Mouse (Mus musculus): ENCODE results near the gene Psme1.

Gene Psme1

GRCm38 (mm10) chr14:55598521-55599390 is 20.8 kb downstream of the Psme1 start:
- no peak for DNase-seq (ENCODE audit: low spot score)

GRCm38 (mm10) chr14:55603271-55603632 is 25.3 kb downstream of the Psme1 start, which contains the start of gene Irf9:
Gene Irf9, plus strand, starts transcription at chr14:55603571.
- no peak for DNase-seq (ENCODE audit: low spot score)

DNA sequence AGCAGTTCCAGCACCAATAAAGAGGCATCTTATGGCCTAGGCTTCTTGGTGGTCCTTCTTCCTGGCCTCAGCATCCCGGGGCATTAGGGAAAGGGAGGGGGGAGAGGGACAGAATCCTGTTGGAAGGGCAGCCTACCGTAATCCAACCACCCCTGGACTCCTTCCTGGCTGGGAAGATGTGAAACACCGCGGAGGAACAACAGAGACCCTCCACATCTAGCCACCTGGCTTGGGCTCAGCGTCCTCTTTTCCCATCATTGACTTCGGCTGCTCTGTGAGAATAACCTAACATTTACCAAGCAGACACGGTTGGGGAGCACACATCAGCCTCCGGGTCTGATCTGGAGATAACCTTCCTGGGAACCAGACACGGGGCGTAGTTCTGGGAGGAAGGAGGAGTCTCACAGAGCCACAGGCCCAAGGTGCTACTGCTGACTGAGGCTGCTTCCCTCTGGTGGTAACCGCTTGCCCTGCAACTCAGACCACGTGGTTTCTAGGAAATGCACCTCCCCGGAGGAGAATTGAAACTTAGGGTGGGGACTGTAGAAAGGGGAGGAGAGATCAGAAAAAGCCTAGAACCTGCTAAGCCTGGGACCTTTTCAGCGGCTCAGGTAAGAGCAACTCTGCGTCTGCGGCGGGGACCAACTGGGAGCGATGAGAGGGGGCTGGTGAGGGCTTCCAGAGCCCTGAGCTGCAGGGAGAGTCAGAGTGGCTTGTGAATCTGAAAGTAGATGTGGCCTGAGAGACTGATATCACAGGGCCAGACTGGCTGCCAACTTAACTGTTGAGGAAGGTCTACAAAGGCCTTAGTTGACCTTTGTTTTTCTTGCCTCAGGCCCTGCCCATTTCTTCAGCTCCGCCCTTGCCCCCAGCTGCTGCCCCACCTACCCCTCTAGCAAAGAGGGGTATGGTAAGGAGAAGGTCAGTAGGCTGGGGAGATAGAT is 26.0 kb downstream of the Psme1 start:
- peak; percentile 93 for DNase-seq (ENCODE audit: low spot score)

- DNase-seq (ENCODE audit: low spot score): no peak
These were observed 26.9 kb downstream of the Psme1 start for GRCm38 (mm10) chr14:55604823-55605222.

DNA sequence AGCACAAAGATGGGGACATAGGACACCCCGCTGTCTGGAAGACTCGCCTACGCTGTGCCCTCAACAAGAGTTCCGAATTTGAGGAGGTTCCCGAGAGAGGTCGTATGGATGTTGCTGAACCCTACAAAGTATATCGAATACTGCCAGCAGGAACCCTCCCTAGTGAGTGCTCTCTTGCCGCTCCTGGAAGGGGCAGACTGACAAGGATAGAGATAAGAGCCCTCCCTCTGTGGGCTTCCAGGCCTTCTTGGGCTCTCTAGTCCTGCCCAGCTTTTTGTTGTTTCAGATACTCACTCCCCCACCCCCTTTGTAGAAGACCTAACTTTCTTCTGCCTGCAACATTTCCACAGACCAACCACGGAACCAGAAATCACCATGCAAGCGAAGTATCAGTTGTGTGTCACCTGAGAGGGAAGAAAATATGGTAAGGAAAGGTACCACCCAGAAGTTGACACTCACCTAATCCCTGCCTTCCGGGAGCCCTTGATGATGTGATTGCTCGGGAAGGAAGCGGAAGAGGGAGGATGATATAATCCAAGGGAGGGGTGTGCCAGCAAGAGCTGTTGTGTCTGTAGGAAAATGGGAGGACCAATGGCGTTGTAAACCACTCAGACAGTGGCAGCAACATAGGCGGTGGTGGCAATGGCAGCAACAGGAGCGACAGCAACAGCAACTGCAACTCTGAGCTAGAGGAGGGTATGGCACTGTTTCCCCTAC is 28.0 kb downstream of the Psme1 start:
- DNase-seq (ENCODE audit: low spot score): no peak

GRCm38 (mm10) chr14:55608339-55608738 is 30.4 kb downstream of the Psme1 start:
- DNase-seq (ENCODE audit: low spot score): no peak

GRCm38 (mm10) chr14:55613346-55613745 is 35.4 kb downstream of the Psme1 start:
- DNase-seq (ENCODE audit: low spot score): no peak

DNA sequence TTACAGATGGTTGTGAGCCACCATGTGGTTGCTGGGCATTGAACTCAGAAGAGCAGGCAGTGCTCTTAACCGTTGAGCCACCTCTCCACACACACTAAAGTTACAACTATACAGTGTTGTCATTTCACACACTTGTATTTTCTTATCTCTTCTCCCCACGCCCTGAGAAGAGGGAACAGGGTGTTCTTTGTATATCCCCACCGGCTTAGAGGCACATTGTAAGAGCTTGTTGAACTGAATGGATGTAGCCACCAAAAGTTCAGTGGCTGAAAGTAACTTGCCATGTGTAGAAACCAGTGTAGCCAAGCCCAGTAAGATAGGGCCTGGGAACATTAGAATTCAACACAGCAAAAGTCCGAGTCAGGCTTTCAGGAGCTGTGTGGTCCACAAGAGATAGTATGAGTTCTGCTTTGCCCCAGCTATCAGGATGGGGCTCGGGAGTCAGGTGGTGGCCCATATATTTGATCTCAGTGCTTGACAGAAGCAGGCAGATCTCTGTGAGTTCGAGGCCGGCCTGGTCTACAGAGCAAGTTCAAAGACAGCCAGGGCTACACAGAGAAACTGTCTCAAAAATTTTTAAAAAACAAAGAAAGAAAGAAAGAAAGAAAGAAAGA is 36.7 kb downstream of the Psme1 start:
- DNase-seq (ENCODE audit: low spot score): no peak

DNA sequence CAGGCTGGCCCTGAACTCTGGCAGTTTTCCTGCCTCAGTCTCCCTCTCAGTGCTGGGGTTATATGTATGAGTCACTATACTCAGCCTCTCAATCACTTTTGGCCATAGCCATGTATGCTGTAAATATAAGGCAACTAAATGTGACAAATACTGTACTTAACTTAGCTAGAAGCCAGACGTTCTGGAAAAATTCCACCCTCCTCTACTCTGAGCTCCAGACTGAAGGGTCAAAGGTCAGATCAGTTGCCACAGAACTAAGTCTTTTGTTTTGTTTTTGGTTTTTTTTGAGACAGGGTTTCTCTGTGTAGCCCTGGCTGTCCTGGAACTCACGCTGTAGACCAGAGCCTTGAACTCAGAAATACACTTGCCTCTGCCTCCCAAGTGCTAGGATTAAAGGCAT is 38.0 kb downstream of the Psme1 start:
- DNase-seq (ENCODE audit: low spot score): no peak

DNA sequence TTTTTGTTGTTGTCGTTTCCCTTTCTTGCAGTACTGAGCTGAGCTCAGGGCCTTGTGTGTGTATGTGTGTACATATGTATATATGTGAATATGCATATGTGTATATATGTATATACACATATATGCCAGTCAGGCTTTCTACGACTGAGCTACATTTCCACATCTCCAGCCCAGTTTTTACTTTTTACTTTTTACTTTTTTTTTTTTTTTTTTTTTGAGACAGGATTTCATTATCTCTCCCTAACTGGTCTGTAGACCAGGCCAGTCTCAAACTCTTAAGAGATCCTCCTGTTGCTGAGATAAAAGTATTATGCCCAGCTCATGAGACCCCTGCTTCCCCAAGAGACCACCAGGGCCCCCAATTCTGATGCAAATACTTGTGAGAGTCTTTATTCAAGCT is 38.9 kb downstream of the Psme1 start:
- DNase-seq (ENCODE audit: low spot score): no peak

DNA sequence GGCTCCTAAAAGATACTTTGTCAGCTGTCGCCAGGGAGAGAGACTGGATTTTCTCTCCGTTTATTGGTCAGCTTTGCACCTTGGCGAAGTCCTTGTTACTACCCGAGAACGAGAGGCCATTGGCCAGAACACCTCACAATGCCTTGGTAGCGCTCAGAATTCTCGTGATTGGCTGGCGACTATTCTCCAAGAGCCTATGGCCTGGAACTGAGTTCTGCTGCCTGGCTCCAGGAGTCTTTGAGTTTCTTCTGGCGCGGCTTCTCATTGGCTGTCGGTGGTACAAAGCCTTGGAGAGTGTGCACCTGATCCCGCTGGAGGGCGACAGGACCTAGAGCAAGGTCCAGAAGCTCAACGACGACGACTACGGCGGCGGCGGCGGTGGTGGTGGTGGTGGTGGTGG is 39.9 kb downstream of the Psme1 start, which contains the start of gene Rec8:
Gene Rec8 (plus strand): TSS at position 216 of the 400 bp plus-strand sequence.
- peak; percentile 81 for DNase-seq (ENCODE audit: low spot score)

DNA sequence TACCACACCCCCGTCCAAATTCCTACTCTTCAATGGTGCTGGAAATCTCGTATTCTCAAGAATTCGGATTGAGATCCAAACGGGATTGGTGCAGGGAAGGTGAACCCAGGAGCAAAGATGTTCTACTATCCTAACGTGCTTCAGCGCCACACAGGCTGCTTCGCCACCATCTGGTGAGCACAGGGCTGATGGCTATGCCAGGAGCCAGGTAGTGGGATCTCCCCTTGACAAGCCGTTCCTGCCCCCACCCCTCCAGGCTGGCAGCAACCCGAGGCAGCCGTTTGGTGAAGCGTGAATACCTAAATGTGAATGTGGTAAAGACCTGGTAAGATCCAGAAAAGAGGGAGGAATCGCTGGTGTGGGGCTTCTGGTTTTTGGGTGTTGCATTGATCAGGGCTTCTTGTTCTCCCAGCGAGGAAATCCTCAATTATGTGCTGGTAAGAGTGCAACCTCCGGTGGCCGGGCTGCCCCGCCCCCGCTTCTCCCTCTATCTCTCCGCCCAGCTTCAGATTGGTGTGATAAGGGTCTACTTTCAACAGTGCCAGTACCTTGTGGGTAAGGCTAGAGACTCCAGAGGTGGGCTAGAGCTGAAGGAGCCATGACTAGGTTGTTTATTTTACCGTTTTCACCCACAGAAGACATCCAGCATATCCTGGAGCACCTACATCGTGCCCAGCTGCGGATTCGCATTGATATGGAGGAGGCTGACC is 40.7 kb downstream of the Psme1 start:
- no peak for DNase-seq (ENCODE audit: low spot score)

DNA sequence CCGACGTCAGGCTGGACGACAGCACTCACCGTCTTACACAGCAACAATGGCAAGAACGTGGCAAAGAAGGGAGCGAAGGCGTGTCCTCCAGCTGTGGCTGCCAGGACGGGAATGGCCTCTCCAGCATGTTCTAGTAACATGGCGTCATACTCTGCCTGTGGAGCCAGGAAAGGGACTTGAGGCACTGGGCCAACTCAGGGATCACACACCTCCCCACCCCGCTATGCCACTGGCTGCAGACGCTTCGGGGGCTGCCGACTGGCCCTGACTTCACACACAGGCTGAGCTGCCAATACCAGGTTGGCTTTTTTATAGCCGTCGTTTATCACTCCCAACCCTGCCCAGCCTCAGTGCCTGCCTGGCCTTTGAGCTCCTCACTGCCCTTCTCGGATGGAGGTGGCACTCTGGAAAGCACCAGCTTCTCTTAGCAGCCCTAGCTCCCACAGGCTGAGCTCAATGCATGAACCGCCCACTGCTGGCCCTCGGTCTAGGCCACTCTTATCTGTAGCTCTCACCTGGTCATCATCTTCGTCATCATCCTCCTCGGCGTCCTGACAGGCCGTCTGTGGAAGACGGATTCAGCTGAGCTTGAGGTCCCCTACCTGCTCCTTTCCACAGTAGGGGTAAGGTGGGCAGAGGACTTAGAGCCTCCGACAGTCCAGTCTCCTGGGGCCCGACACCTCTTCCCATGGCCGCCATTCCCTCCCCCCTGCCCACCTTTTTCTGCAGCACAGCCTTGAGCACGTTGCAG is 50.3 kb downstream of the Psme1 start:
- DNase-seq (ENCODE audit: low spot score): no peak

GRCm38 (mm10) chr14:55629312-55629711 is 51.4 kb downstream of the Psme1 start:
- DNase-seq (ENCODE audit: low spot score): peak; percentile 52

Measured in embryo, embryonic 10 days (tissue).